Comparison of ENCODE assay signal across 8 mouse cellular contexts in the genomic region with DNA sequence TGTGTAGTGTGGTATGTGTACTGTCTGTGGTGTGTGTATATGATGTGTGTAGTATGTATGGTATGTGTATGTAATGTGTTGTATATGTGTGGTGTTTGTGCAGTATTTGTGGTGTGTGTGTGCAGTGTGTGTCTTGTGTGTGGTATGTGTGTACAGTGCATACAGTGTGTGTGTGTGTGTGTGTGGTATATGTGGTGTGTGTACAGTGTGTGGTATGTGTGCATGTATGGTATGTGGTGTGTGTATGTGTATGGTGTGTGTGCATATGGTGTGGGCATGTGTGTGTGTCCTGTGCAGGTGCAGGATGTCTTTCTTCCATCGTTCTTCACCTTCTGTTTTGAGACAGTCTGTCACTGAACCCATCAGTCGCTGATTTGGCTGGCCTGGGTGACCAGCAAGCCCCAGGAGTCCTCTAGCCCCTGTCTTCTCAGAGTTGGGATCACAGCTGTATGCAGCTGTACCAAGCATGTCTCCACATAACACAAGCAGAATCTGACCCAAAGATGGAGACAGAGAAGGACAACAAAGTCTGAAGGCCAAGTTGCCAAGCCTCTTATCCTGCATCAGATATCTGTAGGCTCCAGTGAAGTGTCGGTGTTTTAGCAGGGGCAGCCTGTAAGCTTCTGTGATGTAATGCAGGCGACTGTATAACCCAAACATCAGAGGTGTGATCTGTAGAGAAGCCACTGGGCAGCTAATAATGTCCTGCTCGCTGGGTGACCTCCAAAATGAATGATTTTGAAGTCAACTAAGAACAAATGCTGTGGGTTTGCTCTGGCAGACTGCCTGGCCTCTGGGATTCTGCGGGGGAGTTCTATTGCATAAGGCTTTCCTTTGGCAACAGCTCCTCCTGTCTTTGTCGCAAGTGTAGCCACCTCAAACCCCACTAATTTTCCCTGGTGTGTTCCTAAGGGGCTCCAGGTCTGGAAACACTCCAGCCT. TPM values are rescaled to one million over a fixed set of nuclear protein-coding genes. Genes with fewer than 3 reads are reported as not detected.
DNase-seq lines count a peak whose midpoint lies in the region; ATAC-seq and TF ChIP-seq lines count a peak whose summit lies in the region.

No protein-coding gene starts in this region.

- no peak overlapping the region for H3K9ac ChIP-seq in hindbrain, embryonic 16.5 days (ENCODE audit: low read depth, low read length)
- H3K9ac ChIP-seq in hindbrain, embryonic 13.5 days, result no peak overlapping the region

- intact Hi-C loops in heart, postnatal 25 days (cut with DNase I), result no loop called here
- intact Hi-C loops in left cerebral cortex, postnatal 10 days (cut with DNase I), result no loop called here

- peak; percentile 3; the same call in 1 of the 2 replicates for TF ChIP-seq CTCF in bone marrow, adult 2 months (IDR thresholded peaks at IDR 0.05; ENCODE audit: control insufficient read depth, insufficient read depth, low read length)

- no peaks in the 10 kb centered on the region for H3K27me3 ChIP-seq in hindbrain, embryonic 16.5 days (replicated peaks; ENCODE audit: control insufficient read depth, insufficient read depth, low read length)
- H3K27me3 ChIP-seq in hindbrain, embryonic 13.5 days, result no peaks in the 10 kb centered on the region

- peak; percentile 59 for DNase-seq in heart, postnatal 25 days (ENCODE audit: low spot score)
- DNase-seq in left cerebral cortex, postnatal 10 days (ENCODE audit: extremely low spot score in 1 of 2, low spot score in 2 of 2), result peak; percentile 34 to 82
- peak; percentile 78 for DNase-seq in ovary, postnatal 14 days (ENCODE audit: low spot score)
- DNase-seq in spleen, adult 12 weeks (ENCODE audit: low spot score), result no peak
- DNase-seq in spleen, postnatal 14 days (ENCODE audit: low spot score in 2 of 2), result no peak

- H3K9me3 ChIP-seq in hindbrain, embryonic 16.5 days (ENCODE audit: control insufficient read depth, low read length), result no peaks in the 10 kb centered on the region
- no peaks in the 10 kb centered on the region for H3K9me3 ChIP-seq in hindbrain, embryonic 13.5 days

- 61% methylated on average over 7 of the region's 7 CpGs for WGBS in hindbrain, embryonic 16.5 days
- WGBS in hindbrain, embryonic 13.5 days, result 61% methylated on average over 7 of the region's 7 CpGs
- WGBS in bone marrow, adult 2 months, result 34% methylated on average over 7 of the region's 7 CpGs

- H3K4me1 ChIP-seq in hindbrain, embryonic 16.5 days (ENCODE audit: control insufficient read depth, insufficient read depth, low read depth, low read length), result no peaks in the 10 kb centered on the region
- no peaks in the 10 kb centered on the region for H3K4me1 ChIP-seq in hindbrain, embryonic 13.5 days (replicated peaks)
- no peaks in the 10 kb centered on the region; the same call in 1 of the 2 replicates for H3K4me1 ChIP-seq in bone marrow, adult 2 months (ENCODE audit: control insufficient read depth, insufficient read depth, low read length)

- no peak overlapping the region for H3K27ac ChIP-seq in hindbrain, embryonic 16.5 days (ENCODE audit: low read depth, low read length)
- no peak overlapping the region for H3K27ac ChIP-seq in hindbrain, embryonic 13.5 days
- no peak overlapping the region; the same call in 1 of the 2 replicates for H3K27ac ChIP-seq in bone marrow, adult 2 months (ENCODE audit: control insufficient read depth, insufficient read depth, low read depth, low read length, poor library complexity)

- H3K4me2 ChIP-seq in hindbrain, embryonic 16.5 days (ENCODE audit: low read length), result no peak overlapping the region
- H3K4me2 ChIP-seq in hindbrain, embryonic 13.5 days, result no peak overlapping the region

- no peak overlapping the region for H3K4me3 ChIP-seq in hindbrain, embryonic 16.5 days (ENCODE audit: low read length)
- H3K4me3 ChIP-seq in hindbrain, embryonic 13.5 days, result no peak overlapping the region
- H3K4me3 ChIP-seq in bone marrow, adult 2 months (replicated peaks; ENCODE audit: control insufficient read depth, low read depth, low read length), result no peak overlapping the region

- H3K36me3 ChIP-seq in hindbrain, embryonic 16.5 days (ENCODE audit: control insufficient read depth, insufficient read depth, low read length), result peaks cover 7% of the 10 kb centered on the region
- H3K36me3 ChIP-seq in hindbrain, embryonic 13.5 days, result peaks cover 18% of the 10 kb centered on the region

- peak; percentile 40; the same call in 1 of the 2 replicates for ATAC-seq in hindbrain, embryonic 16.5 days
- ATAC-seq in hindbrain, embryonic 13.5 days (ENCODE audit: low FRiP score), result no peak

- TF ChIP-seq POLR2A in bone marrow, adult 2 months (IDR thresholded peaks at IDR 0.05; ENCODE audit: borderline replicate concordance, control insufficient read depth, low read depth, low read length), result no peak

RNA-seq across cellular contexts. Expression of gene Uqcr10, which starts 6.8 kb away (rescaled TPM):
- polyA plus RNA-seq in hindbrain, embryonic 16.5 days (2015; fragmentation: Nextera tagmentation; extraction: Ambion mirVana), result 662 and 774 TPM in 2 replicates
- polyA plus RNA-seq in hindbrain, embryonic 13.5 days (2015; fragmentation: Nextera tagmentation; extraction: Ambion mirVana), result 541 and 557 TPM in 2 replicates
- polyA plus RNA-seq in bone marrow, adult 2 months (2011; ENCODE audit: insufficient read depth, insufficient read length, low replicate concordance, missing spikeins), result 143 and 240 TPM in 2 replicates
- 1,000 to 10,000 TPM; 1,536 to 1,541 TPM for total RNA-seq in heart, postnatal 25 days (2021)
- total RNA-seq in left cerebral cortex, postnatal 10 days (2021), result 100 to 1,000 TPM; 411 to 418 TPM

RNA-seq across cellular contexts. Expression of gene Zmat5, which starts 7.2 kb away (rescaled TPM):
- polyA plus RNA-seq in hindbrain, embryonic 16.5 days (2015; fragmentation: Nextera tagmentation; extraction: Ambion mirVana), result 63.5 and 64.1 TPM in 2 replicates
- 71.6 and 74.5 TPM in 2 replicates for polyA plus RNA-seq in hindbrain, embryonic 13.5 days (2015; fragmentation: Nextera tagmentation; extraction: Ambion mirVana)
- polyA plus RNA-seq in bone marrow, adult 2 months (2011; ENCODE audit: insufficient read depth, insufficient read length, low replicate concordance, missing spikeins), result 9.6 and 11.7 TPM in 2 replicates
- total RNA-seq in heart, postnatal 25 days (2021), result 10 to 100 TPM; 25.7 to 26.3 TPM
- total RNA-seq in left cerebral cortex, postnatal 10 days (2021), result 10 to 100 TPM; 26.8 to 28.2 TPM

RNA-seq across cellular contexts. Expression of gene Cabp7, which starts 49.3 kb away (rescaled TPM):
- 1.5 and 2.0 TPM in 2 replicates for polyA plus RNA-seq in hindbrain, embryonic 16.5 days (2015; fragmentation: Nextera tagmentation; extraction: Ambion mirVana)
- 1.3 and 1.4 TPM in 2 replicates for polyA plus RNA-seq in hindbrain, embryonic 13.5 days (2015; fragmentation: Nextera tagmentation; extraction: Ambion mirVana)
- not detected in 2 replicates for polyA plus RNA-seq in bone marrow, adult 2 months (2011; ENCODE audit: insufficient read depth, insufficient read length, low replicate concordance, missing spikeins)
- total RNA-seq in heart, postnatal 25 days (2021), result not detected
- total RNA-seq in left cerebral cortex, postnatal 10 days (2021), result 1 to 10 TPM; 4.5 to 5.5 TPM

RNA-seq across cellular contexts. Expression of gene Ascc2, which starts 59.8 kb away (rescaled TPM):
- polyA plus RNA-seq in hindbrain, embryonic 16.5 days (2015; fragmentation: Nextera tagmentation; extraction: Ambion mirVana), result 18.4 and 20.6 TPM in 2 replicates
- 20.8 and 21.5 TPM in 2 replicates for polyA plus RNA-seq in hindbrain, embryonic 13.5 days (2015; fragmentation: Nextera tagmentation; extraction: Ambion mirVana)
- polyA plus RNA-seq in bone marrow, adult 2 months (2011; ENCODE audit: insufficient read depth, insufficient read length, low replicate concordance, missing spikeins), result 11.3 and 18.1 TPM in 2 replicates
- total RNA-seq in heart, postnatal 25 days (2021), result 10 to 100 TPM; 13.6 to 15.2 TPM
- 10 to 100 TPM; 20.3 to 21.2 TPM for total RNA-seq in left cerebral cortex, postnatal 10 days (2021)

Comparison
In these comparisons a context has a peak if more than half of its experiments do, and no peak if none do; other contexts are left out.
1. DNase-seq: peak in heart, postnatal 25 days (single experiment), left cerebral cortex, postnatal 10 days (2 of 2) and ovary, postnatal 14 days (single experiment); none in spleen, adult 12 weeks (single experiment) and spleen, postnatal 14 days (0 of 2).